Mouse (Mus musculus) kidney, postnatal 14 days (tissue): ENCODE data around the gene Car12.

Experiments used
- DNase-seq: peaks from one replicate; pipeline ENCODE4 v3.0.0; 2022; ENCODE audit warnings: mixed read lengths

Car12 gene

DNA sequence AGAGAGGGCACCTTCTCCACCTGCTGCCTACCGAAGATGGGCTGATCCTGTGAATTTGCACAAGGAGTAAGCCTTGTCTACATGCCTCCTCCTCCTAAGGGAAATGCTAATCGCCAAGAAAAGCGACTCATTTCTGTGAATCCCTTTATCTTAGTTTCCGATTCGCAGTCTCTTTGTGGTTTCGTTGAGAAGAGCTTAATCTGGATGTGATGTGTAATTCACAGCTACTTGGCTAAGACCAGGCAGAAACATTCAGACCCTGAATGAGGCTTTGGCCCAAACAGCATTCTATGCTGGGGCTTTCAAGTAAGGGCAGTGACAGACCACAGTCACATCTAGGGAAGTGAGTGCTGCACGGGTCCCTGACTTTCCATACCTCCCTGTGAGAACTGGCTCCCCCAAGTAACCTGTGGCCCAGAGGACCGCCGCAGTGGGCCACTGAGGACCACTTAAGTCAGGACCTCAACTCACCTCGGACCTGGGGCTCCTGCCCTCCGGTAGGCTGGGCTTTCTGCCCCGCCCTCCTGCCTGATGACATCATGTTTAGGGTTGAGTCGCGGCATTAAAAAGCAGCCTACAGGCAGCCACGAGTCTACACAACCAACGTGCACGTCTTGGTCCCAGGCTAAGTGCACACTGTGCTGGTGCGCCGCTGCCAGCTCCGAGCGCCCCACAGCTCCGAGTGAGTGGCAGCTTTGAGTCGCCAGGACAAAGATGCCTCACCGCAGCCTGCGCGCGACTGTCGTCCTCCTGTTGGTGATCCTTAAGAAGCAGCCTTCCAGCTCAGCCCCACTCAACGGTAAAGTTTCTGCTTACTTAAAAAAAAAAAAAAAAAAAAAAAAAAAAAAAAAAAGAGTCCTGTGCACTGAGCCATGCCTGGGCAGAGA, at the start of gene Car12:
Car12 (plus strand) TSS at position 552 of the 887 bp plus-strand sequence.
- DNase-seq: peak; percentile 69

DNA sequence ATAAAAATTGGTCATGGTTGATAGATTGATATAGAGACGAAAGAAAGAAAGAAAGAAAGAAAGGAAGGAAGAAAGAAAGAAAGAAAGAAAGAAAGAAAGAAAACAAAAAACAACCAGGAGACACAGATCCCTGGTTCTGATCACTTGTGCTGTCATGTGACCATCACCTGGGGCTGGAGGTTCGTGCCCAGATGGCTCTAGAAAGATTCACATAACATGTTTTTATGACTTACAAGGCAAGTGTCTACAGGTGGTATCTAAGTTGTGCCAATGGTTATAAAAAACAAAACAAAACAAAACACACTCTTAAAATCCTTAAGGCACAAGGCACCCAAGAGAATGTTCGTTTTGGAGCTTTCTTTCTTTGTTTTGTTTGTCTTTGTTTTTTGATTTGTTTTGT, 49.7 kb upstream of the Car12 start:
- no peak for DNase-seq

DNA sequence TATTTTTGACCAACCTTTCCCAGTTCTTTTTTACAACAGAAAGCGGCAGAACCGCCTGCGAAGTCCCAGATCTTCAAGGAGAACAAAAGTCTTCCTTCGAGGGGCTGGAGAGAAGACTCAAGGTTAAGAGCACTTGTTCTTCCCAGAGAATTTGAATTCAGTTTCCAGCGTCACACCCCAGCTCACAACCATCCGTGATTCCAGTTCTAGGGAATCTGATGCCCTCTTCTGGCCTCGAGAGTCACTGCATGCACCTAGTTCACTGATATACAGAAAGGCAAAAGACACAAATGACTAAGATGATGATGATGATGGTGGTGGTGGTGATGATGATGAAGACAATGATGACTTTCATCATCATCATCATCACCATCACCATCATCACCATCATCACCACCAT, 48.9 kb upstream of the Car12 start:
- no peak for DNase-seq

- DNase-seq: no peak
These were observed 47.3 kb upstream of the Car12 start for GRCm38 (mm10) chr9:66666153-66666552.

DNA sequence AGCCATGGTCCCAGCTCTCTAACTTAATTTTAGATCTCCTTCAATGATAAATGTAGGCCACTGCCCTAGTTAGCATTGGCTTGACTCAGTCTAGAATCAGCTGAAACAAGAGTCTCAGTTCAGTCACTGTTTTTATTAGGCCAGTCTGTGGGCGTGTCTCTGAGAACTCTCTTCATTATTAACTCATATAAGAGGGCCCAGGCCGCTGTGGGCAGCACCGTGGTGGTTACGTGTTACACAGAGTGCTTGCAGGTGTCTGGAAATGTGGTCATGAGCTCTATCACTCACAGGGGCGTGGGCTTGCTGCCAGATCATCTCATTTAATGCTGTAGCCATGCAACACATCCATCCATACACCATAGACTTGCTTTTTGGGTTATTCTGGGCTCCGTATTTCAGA, 46.4 kb upstream of the Car12 start:
- no peak for DNase-seq

DNA sequence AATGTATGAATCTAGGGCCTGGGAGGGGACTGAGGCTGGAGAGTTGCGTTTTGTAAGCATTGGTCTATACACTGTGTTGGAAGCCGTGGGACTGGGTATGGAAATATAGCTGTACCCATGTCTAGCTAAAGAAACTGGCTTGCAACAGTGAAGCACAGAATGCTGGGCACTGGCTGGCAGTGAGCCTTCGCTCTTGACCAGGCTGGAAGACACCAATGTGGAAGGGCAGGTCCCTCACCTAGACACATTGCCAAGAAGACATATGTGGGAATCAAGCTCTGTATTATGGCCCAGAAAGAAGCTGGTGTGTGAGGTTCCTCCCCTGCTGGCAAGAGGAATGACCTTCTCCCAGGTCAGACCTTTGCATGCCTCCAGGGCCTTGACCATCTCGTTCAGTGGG, 45.6 kb upstream of the Car12 start:
- no peak for DNase-seq

GRCm38 (mm10) chr9:66669561-66670078, 43.9 kb upstream of the Car12 start:
- DNase-seq: no peak

- DNase-seq: no peak
These were observed 39.7 kb upstream of the Car12 start for GRCm38 (mm10) chr9:66673771-66674170.

DNA sequence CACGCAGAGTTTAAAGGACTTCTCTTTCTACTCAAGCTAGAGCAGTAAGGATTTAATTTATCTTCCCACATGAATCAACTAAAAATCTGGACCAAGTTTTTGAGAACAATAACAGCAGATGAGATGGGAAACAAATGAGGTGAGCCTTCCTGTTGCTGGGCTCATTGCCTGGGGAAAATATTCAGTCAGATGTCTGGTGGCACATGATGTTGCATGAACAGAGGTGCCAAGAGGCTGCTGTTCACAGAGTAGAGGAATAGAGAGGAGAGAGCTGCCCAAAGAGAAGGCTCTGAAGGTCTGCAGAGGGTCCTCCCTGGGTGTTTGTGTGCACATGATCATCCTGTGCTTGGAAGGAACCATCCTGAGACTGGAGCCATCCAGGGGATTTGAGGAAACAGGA, 37.9 kb upstream of the Car12 start:
- DNase-seq: no peak

DNA sequence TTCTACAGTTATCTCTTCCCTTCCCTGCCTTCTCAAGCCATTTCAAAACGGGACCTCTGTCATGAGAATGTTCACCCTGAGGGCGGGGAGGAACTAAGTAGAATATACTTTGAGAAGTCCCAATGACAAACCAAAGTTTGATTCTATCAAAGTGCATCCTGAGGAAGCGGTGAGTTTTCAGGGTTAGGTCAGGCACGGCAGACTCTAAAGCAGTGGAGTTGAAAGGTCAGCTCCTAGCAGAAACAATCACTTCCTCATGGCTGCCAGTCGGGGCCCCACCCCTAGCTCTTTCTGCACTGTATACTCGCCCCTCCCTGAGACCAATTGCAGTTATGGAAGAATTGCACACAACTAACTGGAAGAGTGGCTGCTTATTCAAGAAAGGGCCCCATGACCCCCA, 33.4 kb upstream of the Car12 start:
- no peak for DNase-seq

DNA sequence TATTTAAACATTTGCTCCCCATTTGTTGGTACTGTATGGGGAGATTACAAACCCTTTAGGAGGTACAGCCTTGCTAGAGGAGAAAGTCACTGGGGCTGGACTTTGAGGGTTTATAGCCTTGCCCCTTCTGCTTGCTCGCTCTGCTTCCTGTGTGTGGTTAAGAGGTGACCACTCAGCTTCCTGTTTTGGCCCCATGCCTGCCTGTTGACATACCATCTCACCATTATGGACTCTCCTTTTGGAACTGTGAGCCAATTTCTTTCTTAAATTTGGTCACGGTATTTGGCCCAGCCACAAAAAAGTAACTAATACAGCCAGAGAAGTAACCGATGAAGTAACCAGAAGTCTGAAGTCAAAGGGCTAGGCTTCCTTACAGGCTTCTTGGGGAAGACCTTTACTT, 30.7 kb upstream of the Car12 start:
- DNase-seq: no peak

- no peak for DNase-seq
These were observed 27.8 kb upstream of the Car12 start for GRCm38 (mm10) chr9:66685730-66686129.

DNA sequence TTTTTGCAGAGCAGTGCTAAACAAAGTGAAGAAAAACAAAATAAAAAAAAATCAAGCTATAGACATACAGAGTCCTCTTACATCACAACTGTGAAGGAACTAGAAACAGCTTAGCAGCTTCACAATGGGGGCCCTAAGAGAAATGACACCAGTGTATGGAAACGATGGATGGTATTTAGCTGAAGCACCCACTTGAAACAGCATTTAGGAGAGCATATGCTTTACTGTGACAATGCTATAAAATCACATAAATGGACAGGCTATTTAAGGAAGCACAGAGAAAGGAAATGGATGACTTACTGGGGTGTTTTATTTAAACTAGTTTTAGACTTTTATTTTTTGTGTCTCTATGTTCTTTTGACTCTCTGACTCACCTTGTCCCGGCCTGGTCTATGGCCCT, 25.8 kb upstream of the Car12 start:
- no peak for DNase-seq

- DNase-seq: no peak
These were observed 21.7 kb upstream of the Car12 start for GRCm38 (mm10) chr9:66691683-66692305.

DNA sequence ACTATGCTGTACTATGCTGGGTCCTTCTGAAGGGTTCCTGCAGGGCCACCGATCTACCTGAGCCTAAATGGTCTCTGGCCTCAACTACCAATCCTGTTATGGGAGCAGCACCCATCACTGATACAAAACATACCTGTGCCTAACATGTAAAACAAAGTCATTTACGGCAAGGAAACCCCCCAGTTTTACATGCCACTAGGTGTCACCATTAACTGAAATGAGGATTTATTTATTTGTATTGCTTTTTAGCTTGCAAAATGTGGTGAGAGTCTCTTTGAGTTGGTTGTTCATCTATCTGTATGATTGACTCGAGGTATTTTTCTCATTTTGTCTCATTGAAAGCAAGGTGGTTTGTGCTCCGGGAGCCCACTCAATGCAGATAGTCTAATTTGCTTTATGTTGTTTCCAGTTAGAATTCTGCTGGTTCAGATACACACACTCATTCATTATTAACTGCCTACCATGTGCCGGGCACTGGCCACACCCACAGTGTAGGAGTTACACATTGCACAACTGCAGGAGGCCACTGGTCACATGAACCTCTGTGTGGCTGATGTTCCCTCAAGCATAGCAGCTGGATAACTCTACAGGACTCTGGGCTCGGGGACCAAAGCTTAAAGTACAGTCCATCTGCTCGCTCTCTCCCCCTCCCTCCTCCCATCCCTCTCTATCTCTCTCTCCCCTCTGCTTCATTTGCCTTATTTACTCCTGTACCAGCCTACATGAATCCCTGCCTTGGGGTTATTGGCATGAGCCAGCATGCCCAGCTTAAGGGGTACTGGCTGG, 15.9 kb upstream of the Car12 start:
- DNase-seq: peak; percentile 91

GRCm38 (mm10) chr9:66699748-66700147, 13.7 kb upstream of the Car12 start:
- no peak for DNase-seq

DNA sequence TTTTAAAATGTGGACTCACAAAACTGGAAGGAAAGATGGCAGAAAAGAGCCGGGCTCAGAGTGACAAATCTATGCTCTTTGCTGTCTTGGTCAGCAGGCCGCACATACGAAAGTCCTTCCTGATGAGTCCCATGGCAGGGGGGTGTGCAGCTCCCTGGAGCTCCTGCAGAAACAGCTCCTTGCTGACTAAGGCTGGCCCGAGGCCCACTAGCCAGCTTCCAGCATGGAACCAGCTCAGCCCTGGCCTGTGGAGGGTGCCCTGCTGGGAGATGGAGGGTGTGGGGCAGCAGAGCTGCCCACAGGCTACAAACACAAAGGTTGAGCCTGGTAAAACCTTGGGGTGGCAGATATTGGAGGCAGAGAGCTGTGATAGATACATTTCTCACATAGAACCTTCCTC, 10.5 kb upstream of the Car12 start:
- peak; percentile 41 for DNase-seq

GRCm38 (mm10) chr9:66705354-66705753, 8.1 kb upstream of the Car12 start:
- no peak for DNase-seq

DNA sequence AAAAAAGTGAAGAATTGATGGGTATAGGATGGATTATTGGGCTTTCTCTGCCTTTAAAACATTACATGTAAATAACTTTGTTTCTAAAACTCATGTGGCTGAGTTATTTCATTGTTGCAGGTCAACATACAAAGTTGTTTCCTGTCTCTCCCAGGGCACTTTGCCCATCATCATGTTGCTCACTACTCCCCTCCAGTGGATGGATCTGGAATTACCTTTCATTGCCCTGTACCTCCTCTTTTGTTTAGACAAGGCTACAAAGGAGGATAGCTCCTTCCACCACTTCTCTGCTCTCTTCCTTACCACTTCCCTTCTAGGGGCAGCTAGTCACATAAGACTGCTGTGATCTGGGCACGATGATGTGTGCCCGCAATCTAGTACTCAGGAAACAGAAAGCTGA, 7.7 kb upstream of the Car12 start:
- peak; percentile 85 for DNase-seq

DNA sequence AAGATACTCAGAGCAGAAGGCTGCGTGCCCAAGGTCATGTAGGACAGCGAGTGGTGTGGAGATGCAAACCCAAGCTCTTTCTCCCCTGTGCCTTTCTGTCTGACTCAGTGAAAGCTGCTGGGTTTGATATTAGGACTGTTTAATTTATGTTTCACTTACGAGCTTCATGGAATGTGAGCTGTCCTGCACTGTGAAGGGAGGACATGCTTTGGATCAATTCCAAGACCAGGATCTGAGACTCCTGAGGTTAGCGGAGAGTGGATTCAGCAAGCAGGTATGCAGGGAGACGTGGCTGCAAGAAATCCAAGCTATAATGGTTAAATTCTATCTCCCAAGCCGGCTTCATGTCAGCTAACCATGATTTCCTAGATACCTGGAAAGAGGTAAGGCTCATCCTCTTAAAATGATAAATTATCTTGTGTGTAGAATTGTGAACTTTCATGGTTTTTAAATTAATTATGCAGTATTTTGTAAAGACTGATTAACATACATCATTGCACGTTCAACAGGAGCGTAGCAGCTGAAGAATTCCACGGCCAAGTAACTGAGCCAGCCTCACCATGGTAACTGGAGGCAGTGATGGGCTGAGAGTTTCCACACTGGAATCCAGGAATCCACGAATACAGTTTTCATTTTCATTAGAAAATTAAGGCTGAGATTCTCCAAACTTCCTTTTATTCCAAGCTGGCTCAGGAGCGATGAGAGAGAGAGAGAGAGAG, 5.3 kb upstream of the Car12 start:
- DNase-seq: peak; percentile 31

DNA sequence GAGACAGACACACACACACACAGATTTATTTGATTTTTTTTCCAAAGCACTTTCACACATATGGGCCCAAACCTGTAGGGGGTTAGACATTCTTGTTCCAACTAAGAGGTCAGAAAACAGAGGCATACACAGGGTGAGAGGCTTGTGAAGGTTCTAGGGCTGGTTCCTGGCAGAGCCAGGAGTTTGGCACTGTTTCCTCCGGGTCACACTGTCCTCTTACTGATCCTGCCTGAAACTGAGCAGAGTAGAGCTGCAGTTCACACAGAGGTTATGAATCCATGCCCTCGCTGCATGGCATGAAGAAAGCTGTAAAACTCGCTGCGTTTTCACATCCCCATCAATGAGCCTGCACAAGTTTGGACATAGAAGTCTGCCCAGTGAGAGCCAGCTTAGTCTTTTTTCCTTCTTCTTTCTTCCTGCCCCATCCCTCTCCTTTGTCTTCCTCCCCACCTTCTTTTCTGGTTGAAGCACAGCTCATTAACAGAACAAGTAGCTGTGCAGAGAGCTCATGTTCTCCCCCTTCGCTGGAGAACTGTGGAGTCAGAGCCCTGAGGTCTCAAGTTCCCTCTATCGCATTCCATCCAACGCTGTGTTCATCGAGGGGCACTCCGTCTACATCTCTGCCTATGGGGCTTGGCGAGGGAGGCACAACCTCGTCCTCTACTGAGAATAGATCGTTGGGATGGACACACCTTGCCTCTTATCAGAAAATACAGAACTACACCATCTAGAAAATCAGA, 4.5 kb upstream of the Car12 start:
- peak; percentile 42 for DNase-seq

GRCm38 (mm10) chr9:66710626-66711025, 2.9 kb upstream of the Car12 start:
- DNase-seq: no peak
